Mouse (Mus musculus): ENCODE data around the gene Cgrrf1. TPM values are rescaled to one million over a fixed set of nuclear protein-coding genes. Genes with fewer than 3 reads are reported as not detected.
A peak's percentile ranks its signal among the peaks of the same experiment; 100 is the strongest.

The Cgrrf1 gene
- polyA plus RNA-seq, 1 experiment from 2014 or later, result 19.0 TPM

GRCm38 (mm10) chr14:46881581-46882430, 49.9 kb downstream of the Cgrrf1 start:
- Histone ChIP-seq H3K27me3 (peaks cover 72% of the 10 kb centered on the region), H3K4me2 (peak overlapping the region; percentile 61), H3K9me3 (replicated peaks) (no peaks in the 10 kb centered on the region), H3K4me3 (replicated peaks) (peak overlapping the region; percentile 55), H3K4me1 (replicated peaks) (peaks cover 11% of the 10 kb centered on the region), H3K9ac (peak overlapping the region; percentile 39), H3K36me3 (no peaks in the 10 kb centered on the region), H3K27ac (no peak overlapping the region)
- 9% methylated on average over 40 of the region's 40 CpGs for WGBS (ENCODE audit: insufficient replicate concordance)
- peak; percentile 12; the same call in 1 of the 2 replicates for ATAC-seq (ENCODE audit: low read depth)
- DNase-seq, result no peak

- DNase-seq (no peak), ATAC-seq (ENCODE audit: low read depth) (peak; percentile 62)
- H3K36me3 ChIP-seq, result no peaks in the 10 kb centered on the region
- WGBS (ENCODE audit: insufficient replicate concordance), result 1% methylated on average over 39 of the region's 54 CpGs
- peaks cover 80% of the 10 kb centered on the region for H3K27me3 ChIP-seq
- peak within 1 kb of the TSS; percentile 61 for H3K4me2 ChIP-seq
- H3K9ac ChIP-seq, result peak within 1 kb of the TSS; percentile 39
- peaks cover 11% of the 10 kb centered on the region for H3K4me1 ChIP-seq (replicated peaks)
- H3K9me3 ChIP-seq (replicated peaks), result no peaks in the 10 kb centered on the region
- H3K4me3 ChIP-seq (replicated peaks), result peak within 1 kb of the TSS; percentile 55
- no peak within 1 kb of the TSS for H3K27ac ChIP-seq
These were observed 50.6 kb downstream of the Cgrrf1 start, which contains the start of gene Samd4 for GRCm38 (mm10) chr14:46882431-46883067. Gene Samd4 (plus strand): TSS chr14:46882854.

GRCm38 (mm10) chr14:46883068-46883870, 51.3 kb downstream of the Cgrrf1 start:
- Histone ChIP-seq H3K27ac (no peak overlapping the region), H3K4me3 (replicated peaks) (peak overlapping the region; percentile 55), H3K27me3 (peaks cover 81% of the 10 kb centered on the region), H3K9me3 (replicated peaks) (no peaks in the 10 kb centered on the region), H3K9ac (peak overlapping the region; percentile 39; the same call in 1 of the 2 replicates), H3K4me2 (peak overlapping the region; percentile 61), H3K4me1 (replicated peaks) (peaks cover 11% of the 10 kb centered on the region), H3K36me3 (no peaks in the 10 kb centered on the region)
- ATAC-seq (ENCODE audit: low read depth) (no peak), DNase-seq (no peak)
- 1% methylated on average over 66 of the region's 70 CpGs for WGBS (ENCODE audit: insufficient replicate concordance)

GRCm38 (mm10) chr14:46883871-46884441, 52.0 kb downstream of the Cgrrf1 start:
- no peaks in the 10 kb centered on the region for H3K9me3 ChIP-seq (replicated peaks)
- H3K4me3 ChIP-seq (replicated peaks), result peak overlapping the region; percentile 56
- peak overlapping the region; percentile 49 for H3K9ac ChIP-seq
- peak overlapping the region; percentile 69 for H3K4me2 ChIP-seq
- no peak for ATAC-seq (ENCODE audit: low read depth)
- no peaks in the 10 kb centered on the region for H3K36me3 ChIP-seq
- no peak overlapping the region for H3K27ac ChIP-seq
- peaks cover 11% of the 10 kb centered on the region for H3K4me1 ChIP-seq (replicated peaks)
- under 1% methylated on average over 28 of the region's 29 CpGs for WGBS (ENCODE audit: insufficient replicate concordance)
- H3K27me3 ChIP-seq, result peaks cover 81% of the 10 kb centered on the region
- no peak for DNase-seq

- Histone ChIP-seq H3K9me3 (replicated peaks) (no peaks in the 10 kb centered on the region), H3K27ac (no peak overlapping the region; the same call in 1 of the 2 replicates), H3K9ac (peak overlapping the region; percentile 49), H3K36me3 (no peaks in the 10 kb centered on the region), H3K4me1 (replicated peaks) (peaks cover 11% of the 10 kb centered on the region), H3K27me3 (peaks cover 72% of the 10 kb centered on the region), H3K4me2 (peak overlapping the region; percentile 69), H3K4me3 (replicated peaks) (peak overlapping the region; percentile 56)
- ATAC-seq (ENCODE audit: low read depth) (no peak), DNase-seq (no peak)
- under 1% methylated on average over 50 of the region's 52 CpGs for WGBS (ENCODE audit: insufficient replicate concordance)
These were observed 52.9 kb downstream of the Cgrrf1 start for GRCm38 (mm10) chr14:46884701-46885428.

GRCm38 (mm10) chr14:46885429-46885755, 53.5 kb downstream of the Cgrrf1 start:
- Histone ChIP-seq H3K9me3 (replicated peaks) (no peaks in the 10 kb centered on the region), H3K4me1 (replicated peaks) (peaks cover 11% of the 10 kb centered on the region), H3K4me3 (replicated peaks) (peak overlapping the region; percentile 56), H3K27ac (no peak overlapping the region), H3K36me3 (no peaks in the 10 kb centered on the region), H3K4me2 (peak overlapping the region; percentile 69), H3K27me3 (peaks cover 69% of the 10 kb centered on the region), H3K9ac (no peak overlapping the region)
- WGBS (ENCODE audit: insufficient replicate concordance), result 2% methylated on average over 7 of the region's 7 CpGs
- no peak for ATAC-seq (ENCODE audit: low read depth)
- no peak for DNase-seq

- no peak for DNase-seq
- no peaks in the 10 kb centered on the region for H3K9me3 ChIP-seq (replicated peaks)
- no peak for ATAC-seq (ENCODE audit: low read depth)
- 22% methylated on average over 5 of the region's 5 CpGs for WGBS (ENCODE audit: insufficient replicate concordance)
- H3K27ac ChIP-seq, result no peak overlapping the region
- 0 out of 2 replicates have a peak overlapping the region, but pooled peaks have one; percentile 56 for H3K4me3 ChIP-seq (replicated peaks)
- H3K36me3 ChIP-seq, result no peaks in the 10 kb centered on the region
- H3K4me1 ChIP-seq (replicated peaks), result peaks cover 11% of the 10 kb centered on the region
- peaks cover 64% of the 10 kb centered on the region for H3K27me3 ChIP-seq
- H3K4me2 ChIP-seq, result peak overlapping the region; percentile 69; the same call in 1 of the 2 replicates
- no peak overlapping the region for H3K9ac ChIP-seq
These were observed 54.0 kb downstream of the Cgrrf1 start for GRCm38 (mm10) chr14:46885891-46886301.

GRCm38 (mm10) chr14:46889096-46889495, 57.2 kb downstream of the Cgrrf1 start:
- WGBS (ENCODE audit: insufficient replicate concordance), result 69% methylated on average over 4 of the region's 4 CpGs
- H3K27me3 ChIP-seq, result peaks cover 32% of the 10 kb centered on the region
- no peak overlapping the region for H3K4me3 ChIP-seq (replicated peaks)
- H3K4me2 ChIP-seq, result no peak overlapping the region
- no peak overlapping the region for H3K27ac ChIP-seq
- 0 out of 2 replicates have a peak, but pooled peaks cover under 1% of the 10 kb centered on the region for H3K4me1 ChIP-seq (replicated peaks)
- no peaks in the 10 kb centered on the region for H3K9me3 ChIP-seq (replicated peaks)
- DNase-seq (no peak), ATAC-seq (ENCODE audit: low read depth) (no peak)
- no peaks in the 10 kb centered on the region for H3K36me3 ChIP-seq
- H3K9ac ChIP-seq, result no peak overlapping the region

- H3K36me3 ChIP-seq, result no peaks in the 10 kb centered on the region
These were observed 62.0 kb downstream of the Cgrrf1 start for GRCm38 (mm10) chr14:46893961-46894360.

GRCm38 (mm10) chr14:46897953-46898352, 66.0 kb downstream of the Cgrrf1 start:
- H3K27ac ChIP-seq, result no peak overlapping the region
- no peaks in the 10 kb centered on the region for H3K4me1 ChIP-seq (replicated peaks)
- ATAC-seq (ENCODE audit: low read depth) (no peak), DNase-seq (no peak)
- H3K36me3 ChIP-seq, result no peaks in the 10 kb centered on the region
- H3K9ac ChIP-seq, result no peak overlapping the region
- no peaks in the 10 kb centered on the region for H3K9me3 ChIP-seq (replicated peaks)
- no peak overlapping the region for H3K4me3 ChIP-seq (replicated peaks)
- 66% methylated on average over 5 of the region's 5 CpGs for WGBS (ENCODE audit: insufficient replicate concordance)
- H3K4me2 ChIP-seq, result no peak overlapping the region
- no peaks in the 10 kb centered on the region for H3K27me3 ChIP-seq

More at GRCm38 (mm10) chr14:46893961-46894360, 62.0 kb downstream of the Cgrrf1 start:
- H3K9ac ChIP-seq, result no peak overlapping the region
- H3K27ac ChIP-seq, result no peak overlapping the region
- H3K4me1 ChIP-seq (replicated peaks), result no peaks in the 10 kb centered on the region
- ATAC-seq (ENCODE audit: low read depth) (no peak), DNase-seq (no peak)
- no peaks in the 10 kb centered on the region for H3K9me3 ChIP-seq (replicated peaks)
- WGBS (ENCODE audit: insufficient replicate concordance), result 74% methylated on average over 10 of the region's 10 CpGs
- H3K27me3 ChIP-seq, result no peaks in the 10 kb centered on the region
- H3K4me3 ChIP-seq (replicated peaks), result no peak overlapping the region
- H3K4me2 ChIP-seq, result no peak overlapping the region
